Mouse (Mus musculus): Measurements from ENCODE around the gene Traf3ip1. TPM values are rescaled to one million over a fixed set of nuclear protein-coding genes. Genes with fewer than 3 reads are reported as not detected.
A peak's percentile ranks its signal among the peaks of the same experiment; 100 is the strongest.

The Traf3ip1 gene
- polyA plus RNA-seq, 1 experiment from 2014 or later = 13.9 TPM

DNA sequence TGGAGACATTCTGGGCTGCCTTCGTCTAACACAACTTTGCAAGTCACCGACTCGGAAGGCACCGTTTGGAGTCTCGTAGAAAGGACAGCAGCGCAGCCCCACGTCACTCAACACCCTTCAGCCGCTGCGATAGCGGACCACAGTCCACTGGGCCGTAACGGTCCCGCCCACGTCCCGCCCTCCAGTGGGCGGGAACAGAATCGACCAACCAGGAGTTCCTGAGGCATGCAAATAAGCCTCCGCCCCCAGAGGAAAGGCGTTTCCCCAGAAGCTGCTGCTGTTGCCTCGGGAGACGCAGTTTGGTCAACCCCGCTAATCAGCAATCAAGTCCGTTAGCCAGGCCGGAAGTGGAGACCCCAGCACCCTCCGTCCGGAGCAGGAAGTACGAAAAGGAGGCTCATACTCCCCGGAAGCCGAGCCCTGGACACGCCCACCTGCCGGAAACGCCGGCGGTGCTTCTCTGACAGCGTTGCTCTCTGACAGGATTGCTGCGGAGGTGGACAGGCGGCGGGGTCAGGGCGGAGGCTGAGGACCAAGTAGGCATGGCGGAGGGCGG is 45.9 kb downstream of the Traf3ip1 start, which contains the start of gene Asb1:
Gene Asb1, plus strand, starts transcription at position 274 of the 556 bp plus-strand sequence.
- under 1% methylated on average over 41 of the region's 41 CpGs for WGBS
- H3K27ac ChIP-seq = peak within 1 kb of the TSS; percentile 72

DNA sequence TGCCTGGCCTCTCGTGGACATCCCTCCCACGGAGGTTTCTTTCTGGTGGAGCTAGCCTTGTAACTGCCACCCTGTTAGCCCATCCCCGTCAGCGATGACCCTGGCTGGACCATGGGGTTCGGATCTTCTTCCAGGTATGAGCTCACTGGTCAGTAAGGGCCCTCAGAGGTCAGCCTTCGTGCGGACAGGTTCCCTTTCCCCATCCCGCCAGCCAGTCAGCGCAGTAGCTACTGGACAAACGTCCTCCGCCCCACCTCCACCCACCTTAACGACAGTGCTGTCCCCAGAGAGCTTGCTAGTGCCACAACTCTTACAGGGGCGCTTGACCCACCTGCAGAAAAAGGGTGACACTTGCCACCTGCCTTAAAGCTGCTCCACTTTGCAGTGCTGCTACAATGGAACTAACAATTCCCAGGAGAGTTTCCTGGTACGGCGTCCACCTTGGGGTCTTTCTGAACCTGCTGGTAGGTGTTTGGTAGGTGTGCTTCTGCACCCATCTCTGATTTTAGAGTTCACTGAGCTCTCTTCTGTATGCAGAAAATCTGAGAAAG is 46.7 kb downstream of the Traf3ip1 start:
- Histone ChIP-seq H3K27ac (peak overlapping the region; percentile 72), H3K36me3 (replicated peaks) (peaks cover 6% of the 10 kb centered on the region), H3K4me3 (peak overlapping the region; percentile 65), H3K27me3 (ENCODE audit: poor library complexity, severe bottlenecking) (peaks cover 39% of the 10 kb centered on the region), H3K4me1 (peaks cover 28% of the 10 kb centered on the region), H3K9me3 (no peaks in the 10 kb centered on the region)
- no peak for DNase-seq (ENCODE audit: extremely low spot score, low spot score)
- 15% methylated on average over 15 of the region's 15 CpGs for WGBS

More for the DNA sequence above, 45.9 kb downstream of the Traf3ip1 start, which contains the start of gene Asb1:
- H3K27me3 ChIP-seq (ENCODE audit: poor library complexity, severe bottlenecking) = peaks cover 41% of the 10 kb centered on the region
- peak within 1 kb of the TSS; percentile 65 for H3K4me3 ChIP-seq
- DNase-seq (ENCODE audit: extremely low spot score, low spot score) = peak; percentile 98
- H3K9me3 ChIP-seq = no peaks in the 10 kb centered on the region
- peaks cover 28% of the 10 kb centered on the region for H3K4me1 ChIP-seq
- H3K36me3 ChIP-seq (replicated peaks) = peaks cover 5% of the 10 kb centered on the region

- Histone ChIP-seq H3K36me3 (replicated peaks) (peaks cover 19% of the 10 kb centered on the region), H3K4me1 (peaks cover 43% of the 10 kb centered on the region), H3K9me3 (no peaks in the 10 kb centered on the region), H3K27me3 (ENCODE audit: poor library complexity, severe bottlenecking) (peaks cover 10% of the 10 kb centered on the region), H3K27ac (no peak overlapping the region), H3K4me3 (no peak overlapping the region)
- 84% methylated on average over 4 of the region's 4 CpGs for WGBS
- no peak for DNase-seq (ENCODE audit: extremely low spot score, low spot score)
These were observed 49.5 kb downstream of the Traf3ip1 start for GRCm38 (mm10) chr1:91543974-91544373.

DNA sequence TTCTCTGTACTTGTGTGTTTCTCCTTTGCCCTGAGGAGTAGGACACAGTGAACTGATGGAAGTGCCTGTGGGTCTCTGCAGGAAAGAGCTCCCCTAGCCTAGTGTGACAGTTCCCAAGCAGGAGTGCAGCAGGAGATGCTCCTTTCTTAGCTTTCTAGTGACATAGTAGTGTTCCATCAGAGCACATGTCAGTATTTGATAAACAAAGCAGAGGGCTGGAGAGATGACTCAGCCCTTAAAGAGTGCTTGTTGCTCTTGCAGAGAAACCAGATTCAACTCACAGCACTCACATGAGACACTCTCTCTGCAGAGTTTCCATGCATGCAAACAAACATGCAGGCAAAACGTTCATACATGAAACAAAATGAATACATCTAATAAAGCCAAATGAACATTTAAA is 50.8 kb downstream of the Traf3ip1 start:
- 87% methylated on average over 1 of the region's 1 CpGs for WGBS
- no peak for DNase-seq (ENCODE audit: extremely low spot score, low spot score)
- Histone ChIP-seq H3K36me3 (replicated peaks) (peaks cover 23% of the 10 kb centered on the region), H3K4me1 (peaks cover 35% of the 10 kb centered on the region), H3K9me3 (no peaks in the 10 kb centered on the region), H3K27ac (no peak overlapping the region), H3K4me3 (no peak overlapping the region), H3K27me3 (ENCODE audit: poor library complexity, severe bottlenecking) (no peaks in the 10 kb centered on the region)

DNA sequence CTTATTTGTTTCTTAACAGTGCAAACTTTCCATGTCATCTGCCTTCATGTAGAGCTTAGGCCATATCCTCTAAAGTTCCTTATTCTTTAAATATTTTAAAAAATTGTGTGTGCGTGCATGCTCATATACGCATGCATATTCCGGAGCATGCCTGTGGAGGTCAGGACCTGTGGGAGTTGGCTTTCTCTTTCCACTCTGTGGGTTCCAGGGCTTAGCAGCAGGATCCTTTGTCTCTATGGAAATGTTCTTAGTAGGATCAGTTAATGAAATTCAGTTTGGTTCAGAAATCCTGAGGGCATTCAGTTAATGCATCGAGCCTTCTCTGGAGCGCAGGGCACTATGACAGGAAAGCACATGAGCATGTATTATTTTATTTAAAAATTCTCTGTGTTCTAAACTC is 53.1 kb downstream of the Traf3ip1 start:
- Histone ChIP-seq H3K4me3 (no peak overlapping the region), H3K9me3 (no peaks in the 10 kb centered on the region), H3K36me3 (replicated peaks) (peaks cover 32% of the 10 kb centered on the region), H3K4me1 (peaks cover 19% of the 10 kb centered on the region), H3K27ac (no peak overlapping the region; the same call in 1 of the 2 replicates), H3K27me3 (ENCODE audit: poor library complexity, severe bottlenecking) (no peaks in the 10 kb centered on the region)
- 54% methylated on average over 5 of the region's 5 CpGs for WGBS
- DNase-seq (ENCODE audit: extremely low spot score, low spot score) = no peak

DNA sequence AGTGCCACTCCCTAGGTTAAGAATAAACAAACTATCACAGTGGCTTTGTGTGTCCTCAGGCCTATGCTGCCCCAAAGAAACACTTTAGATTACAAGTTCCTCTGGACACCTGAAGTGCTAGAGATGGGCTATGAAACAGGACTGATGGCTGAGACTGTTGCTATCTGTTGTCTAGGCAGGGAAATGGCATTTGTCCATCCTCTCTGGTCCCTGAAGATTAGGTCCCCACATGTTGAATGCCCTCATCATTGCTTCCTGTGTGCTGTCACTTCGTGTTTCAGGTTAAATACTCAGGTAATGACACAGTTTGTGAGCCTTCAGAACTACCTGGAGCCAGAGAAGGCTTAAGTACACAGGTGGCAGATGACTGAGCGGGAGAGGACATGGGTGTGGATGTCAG is 54.6 kb downstream of the Traf3ip1 start:
- Histone ChIP-seq H3K9me3 (no peaks in the 10 kb centered on the region), H3K4me3 (no peak overlapping the region), H3K36me3 (replicated peaks) (peaks cover 43% of the 10 kb centered on the region), H3K27ac (no peak overlapping the region), H3K27me3 (ENCODE audit: poor library complexity, severe bottlenecking) (no peaks in the 10 kb centered on the region), H3K4me1 (peaks cover 19% of the 10 kb centered on the region)
- 83% methylated on average over 2 of the region's 2 CpGs for WGBS
- no peak for DNase-seq (ENCODE audit: extremely low spot score, low spot score)

GRCm38 (mm10) chr1:91557099-91557498 is 62.7 kb downstream of the Traf3ip1 start:
- no peak overlapping the region for H3K27ac ChIP-seq
- DNase-seq (ENCODE audit: extremely low spot score, low spot score) = no peak
- 75% methylated on average over 2 of the region's 2 CpGs for whole genome bisulfite sequencing
- no peak overlapping the region for H3K4me3 ChIP-seq
- no peaks in the 10 kb centered on the region for H3K9me3 ChIP-seq
- peaks cover 42% of the 10 kb centered on the region for H3K36me3 ChIP-seq (replicated peaks)
- H3K4me1 ChIP-seq = no peaks in the 10 kb centered on the region
- no peaks in the 10 kb centered on the region for H3K27me3 ChIP-seq (ENCODE audit: poor library complexity, severe bottlenecking)

GRCm38 (mm10) chr1:91561226-91561625 is 66.8 kb downstream of the Traf3ip1 start:
- H3K4me3 ChIP-seq = no peak overlapping the region

DNA sequence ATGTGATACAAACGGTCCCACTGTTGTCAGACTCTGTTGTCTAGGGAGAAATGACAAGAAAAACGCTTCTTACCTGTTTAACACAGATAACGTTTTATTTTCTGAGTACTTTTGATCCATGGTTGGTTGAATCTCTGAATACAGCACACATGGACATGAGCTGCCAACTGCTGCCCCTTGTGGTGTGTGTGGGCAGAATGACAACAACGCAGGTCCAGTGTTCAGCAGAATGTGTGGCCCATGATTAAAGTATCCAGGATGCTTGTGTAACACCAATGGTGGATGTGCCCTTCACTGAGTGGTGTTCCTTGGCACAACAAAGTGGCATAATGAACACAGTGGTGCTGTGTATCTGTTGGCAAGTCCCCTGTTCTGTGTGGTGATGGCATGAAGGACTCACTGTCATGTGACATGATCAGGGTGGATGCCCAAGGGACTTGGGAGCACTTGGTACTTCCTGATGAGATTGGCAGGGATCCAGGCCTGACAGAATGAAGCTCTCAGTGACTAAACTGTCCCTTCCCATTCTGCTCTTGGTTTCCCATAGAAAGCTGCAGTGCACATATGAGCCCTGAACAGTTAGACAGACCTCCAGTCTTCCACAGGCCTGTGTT is 68.6 kb downstream of the Traf3ip1 start:
- H3K9me3 ChIP-seq = no peaks in the 10 kb centered on the region
- 86% methylated on average over 4 of the region's 4 CpGs for WGBS
- no peaks in the 10 kb centered on the region; the same call in 1 of the 2 replicates for H3K36me3 ChIP-seq (replicated peaks)
- DNase-seq (ENCODE audit: extremely low spot score, low spot score) = no peak
- H3K27me3 ChIP-seq (ENCODE audit: poor library complexity, severe bottlenecking) = no peaks in the 10 kb centered on the region
- H3K27ac ChIP-seq = no peak overlapping the region
- 0 out of 2 replicates have a peak, but pooled peaks cover 3% of the 10 kb centered on the region for H3K4me1 ChIP-seq
- no peak overlapping the region for H3K4me3 ChIP-seq

More at GRCm38 (mm10) chr1:91561226-91561625, 66.8 kb downstream of the Traf3ip1 start:
- no peaks in the 10 kb centered on the region for H3K9me3 ChIP-seq
- H3K36me3 ChIP-seq (replicated peaks) = peaks cover 6% of the 10 kb centered on the region
- no peak for DNase-seq (ENCODE audit: extremely low spot score, low spot score)
- H3K27ac ChIP-seq = no peak overlapping the region
- H3K27me3 ChIP-seq (ENCODE audit: poor library complexity, severe bottlenecking) = no peaks in the 10 kb centered on the region
- 90% methylated on average over 6 of the region's 6 CpGs for WGBS
- 0 out of 2 replicates have a peak, but pooled peaks cover 3% of the 10 kb centered on the region for H3K4me1 ChIP-seq

- 69% methylated on average over 3 of the region's 3 CpGs for WGBS
- H3K27me3 ChIP-seq (ENCODE audit: poor library complexity, severe bottlenecking) = no peaks in the 10 kb centered on the region
- H3K4me1 ChIP-seq = 0 out of 2 replicates have a peak, but pooled peaks cover 3% of the 10 kb centered on the region
- no peaks in the 10 kb centered on the region for H3K9me3 ChIP-seq
- no peaks in the 10 kb centered on the region for H3K36me3 ChIP-seq (replicated peaks)
- H3K27ac ChIP-seq = no peak overlapping the region
- DNase-seq (ENCODE audit: extremely low spot score, low spot score) = no peak
- H3K4me3 ChIP-seq = no peak overlapping the region
These were observed 69.6 kb downstream of the Traf3ip1 start for GRCm38 (mm10) chr1:91564004-91564403.

DNA sequence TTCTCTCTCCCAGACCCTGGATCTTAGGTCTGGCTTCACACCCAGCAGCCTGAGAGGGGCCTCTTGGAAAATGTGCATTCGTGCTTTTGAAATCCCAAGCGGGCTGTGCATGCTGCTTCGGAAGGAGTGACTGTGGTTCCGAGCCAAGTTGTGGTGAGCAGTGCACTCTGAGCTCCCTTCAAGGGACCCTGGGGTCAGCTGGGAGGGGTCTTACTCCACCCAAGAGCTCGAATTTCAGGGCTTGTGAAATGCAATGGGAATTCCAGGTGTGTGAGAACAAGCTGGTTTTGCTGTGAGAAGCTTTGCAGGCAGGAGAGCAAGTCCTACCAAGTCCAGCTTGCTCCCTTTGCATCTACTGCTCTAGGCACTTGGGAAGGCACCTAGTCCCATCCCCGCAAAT is 70.2 kb downstream of the Traf3ip1 start:
- H3K4me3 ChIP-seq = no peak overlapping the region
- H3K27me3 ChIP-seq (ENCODE audit: poor library complexity, severe bottlenecking) = no peaks in the 10 kb centered on the region
- DNase-seq (ENCODE audit: extremely low spot score, low spot score) = no peak
- H3K27ac ChIP-seq = no peak overlapping the region
- H3K4me1 ChIP-seq = 0 out of 2 replicates have a peak, but pooled peaks cover 3% of the 10 kb centered on the region
- H3K9me3 ChIP-seq = no peaks in the 10 kb centered on the region
- no peaks in the 10 kb centered on the region for H3K36me3 ChIP-seq (replicated peaks)
- 76% methylated on average over 6 of the region's 6 CpGs for WGBS

- Histone ChIP-seq H3K9me3 (no peaks in the 10 kb centered on the region), H3K4me1 (0 out of 2 replicates have a peak, but pooled peaks cover 3% of the 10 kb centered on the region), H3K27me3 (ENCODE audit: poor library complexity, severe bottlenecking) (no peaks in the 10 kb centered on the region), H3K27ac (no peak overlapping the region), H3K36me3 (replicated peaks) (no peaks in the 10 kb centered on the region), H3K4me3 (no peak overlapping the region)
- DNase-seq (ENCODE audit: extremely low spot score, low spot score) = no peak
- WGBS = 89% methylated on average over 2 of the region's 2 CpGs
These were observed 72.8 kb downstream of the Traf3ip1 start for GRCm38 (mm10) chr1:91567269-91567668.

- Histone ChIP-seq H3K36me3 (replicated peaks) (no peaks in the 10 kb centered on the region), H3K9me3 (no peaks in the 10 kb centered on the region), H3K4me3 (no peak overlapping the region), H3K27me3 (ENCODE audit: poor library complexity, severe bottlenecking) (no peaks in the 10 kb centered on the region), H3K27ac (no peak overlapping the region), H3K4me1 (no peaks in the 10 kb centered on the region)
- DNase-seq (ENCODE audit: extremely low spot score, low spot score) = no peak
- 86% methylated on average over 10 of the region's 10 CpGs for WGBS
These were observed 78.0 kb downstream of the Traf3ip1 start for GRCm38 (mm10) chr1:91572458-91572857.
